Mouse (Mus musculus): ENCODE results near the gene Itsn1.

GRCm38 (mm10) chr16:91936340-91937030 lies 207.4 kb downstream of the Itsn1 start:
- peak; percentile 74 for TF ChIP-seq CTCF (conservative IDR thresholded peaks at IDR 0.05; ENCODE audit: low read length)
- no peak for TF ChIP-seq POU5F1 (IDR thresholded peaks at IDR 0.05; ENCODE audit: borderline replicate concordance, low read length)

Measured in E14TG2a.4 (cell line).